Mouse (Mus musculus): ENCODE measurements around the gene Nrxn1.

Nrxn1 gene

GRCm38 (mm10) chr17:90638970-90639524, 453.8 kb downstream of the Nrxn1 start:
- DNase-seq = no peak

- no peak for DNase-seq
Observed at GRCm38 (mm10) chr17:90638183-90638727, 454.6 kb downstream of the Nrxn1 start.

- DNase-seq = no peak
Observed at GRCm38 (mm10) chr17:90631371-90631770, 461.5 kb downstream of the Nrxn1 start.

GRCm38 (mm10) chr17:90629851-90630250, 463.0 kb downstream of the Nrxn1 start:
- DNase-seq = peak; percentile 3 to 14

- no peak for DNase-seq
Observed at GRCm38 (mm10) chr17:90628469-90628868, 464.4 kb downstream of the Nrxn1 start.

- no peak for DNase-seq
Observed at GRCm38 (mm10) chr17:90628004-90628403, 464.9 kb downstream of the Nrxn1 start.

GRCm38 (mm10) chr17:90627395-90627794, 465.5 kb downstream of the Nrxn1 start:
- DNase-seq = no peak

GRCm38 (mm10) chr17:90624591-90625266, 468.1 kb downstream of the Nrxn1 start:
- DNase-seq = no peak

- no peak for DNase-seq
Observed at GRCm38 (mm10) chr17:90621828-90622227, 471.0 kb downstream of the Nrxn1 start.

GRCm38 (mm10) chr17:90615019-90615418, 477.9 kb downstream of the Nrxn1 start:
- no peak for DNase-seq

- DNase-seq = no peak
Observed at GRCm38 (mm10) chr17:90607427-90607806, 485.5 kb downstream of the Nrxn1 start.

GRCm38 (mm10) chr17:90606718-90607426, 486.0 kb downstream of the Nrxn1 start:
- DNase-seq = no peak

- DNase-seq = no peak
Observed at GRCm38 (mm10) chr17:90599570-90600524, 493.0 kb downstream of the Nrxn1 start.

GRCm38 (mm10) chr17:90594798-90595533, 497.9 kb downstream of the Nrxn1 start:
- no peak for DNase-seq

- DNase-seq = no peak
Observed at GRCm38 (mm10) chr17:90586891-90587290, 506.0 kb downstream of the Nrxn1 start.

- peak; percentile 32 to 53 for DNase-seq
Observed at GRCm38 (mm10) chr17:90584666-90585195, 508.1 kb downstream of the Nrxn1 start.

GRCm38 (mm10) chr17:90583826-90584534, 508.9 kb downstream of the Nrxn1 start:
- DNase-seq = peak; percentile 33

GRCm38 (mm10) chr17:90583196-90583595, 509.7 kb downstream of the Nrxn1 start:
- no peak for DNase-seq

- DNase-seq = no peak
Observed at GRCm38 (mm10) chr17:90569877-90570276, 523.0 kb downstream of the Nrxn1 start.

- DNase-seq = no peak
Observed at GRCm38 (mm10) chr17:90565186-90565585, 527.7 kb downstream of the Nrxn1 start.

GRCm38 (mm10) chr17:90556376-90556775, 536.5 kb downstream of the Nrxn1 start:
- no peak for DNase-seq
